Mouse (Mus musculus): ENCODE data around the gene Stx11. TPM values are rescaled to one million over a fixed set of nuclear protein-coding genes. Genes with fewer than 3 reads are reported as not detected.

Stx11 gene
- polyA plus RNA-seq, 1 experiment from 2014 or later, result 3.2 TPM

- WGBS, result 62% methylated on average over 4 of the region's 4 CpGs
- ATAC-seq (replicated peaks; ENCODE audit: low FRiP score, low TSS enrichment, low read depth) (no peak), DNase-seq (ENCODE audit: low spot score) (no peak)
- no peak overlapping the region for H3K27ac ChIP-seq (ENCODE audit: low read depth)
- H3K4me2 ChIP-seq (ENCODE audit: low read length), result no peak overlapping the region
- H3K36me3 ChIP-seq (ENCODE audit: control insufficient read depth, insufficient read depth, low read length), result no peaks in the 10 kb centered on the region
- no peaks in the 10 kb centered on the region for H3K9me3 ChIP-seq (ENCODE audit: control insufficient read depth, low read length)
- H3K4me3 ChIP-seq (ENCODE audit: low read depth, low read length), result no peak overlapping the region
- no peaks in the 10 kb centered on the region for H3K4me1 ChIP-seq (replicated peaks; ENCODE audit: control insufficient read depth, insufficient read depth, low read length)
- no peaks in the 10 kb centered on the region for H3K27me3 ChIP-seq (replicated peaks; ENCODE audit: control insufficient read depth, insufficient read depth, low read length)
- H3K9ac ChIP-seq (ENCODE audit: low read length), result no peak overlapping the region
Measured at GRCm38 (mm10) chr10:12986943-12987342, 22.8 kb upstream of the Stx11 start.

GRCm38 (mm10) chr10:12986485-12986884 lies 22.4 kb upstream of the Stx11 start:
- H3K4me2 ChIP-seq (ENCODE audit: low read length), result no peak overlapping the region
- H3K4me1 ChIP-seq (replicated peaks; ENCODE audit: control insufficient read depth, insufficient read depth, low read length), result no peaks in the 10 kb centered on the region
- WGBS, result 80% methylated on average over 5 of the region's 5 CpGs
- H3K27ac ChIP-seq (ENCODE audit: low read depth), result no peak overlapping the region
- H3K9ac ChIP-seq (ENCODE audit: low read length), result no peak overlapping the region
- H3K4me3 ChIP-seq (ENCODE audit: low read depth, low read length), result no peak overlapping the region
- DNase-seq (ENCODE audit: low spot score) (no peak), ATAC-seq (replicated peaks; ENCODE audit: low FRiP score, low TSS enrichment, low read depth) (no peak)
- H3K36me3 ChIP-seq (ENCODE audit: control insufficient read depth, insufficient read depth, low read length), result no peaks in the 10 kb centered on the region
- no peaks in the 10 kb centered on the region for H3K27me3 ChIP-seq (replicated peaks; ENCODE audit: control insufficient read depth, insufficient read depth, low read length)
- no peaks in the 10 kb centered on the region for H3K9me3 ChIP-seq (ENCODE audit: control insufficient read depth, low read length)

- Histone ChIP-seq H3K4me1 (replicated peaks; ENCODE audit: control insufficient read depth, insufficient read depth, low read length) (no peaks in the 10 kb centered on the region), H3K27me3 (replicated peaks; ENCODE audit: control insufficient read depth, insufficient read depth, low read length) (no peaks in the 10 kb centered on the region), H3K4me3 (ENCODE audit: low read depth, low read length) (no peak overlapping the region), H3K36me3 (ENCODE audit: control insufficient read depth, insufficient read depth, low read length) (no peaks in the 10 kb centered on the region), H3K9ac (ENCODE audit: low read length) (no peak overlapping the region), H3K4me2 (ENCODE audit: low read length) (no peak overlapping the region), H3K27ac (ENCODE audit: low read depth) (no peak overlapping the region), H3K9me3 (ENCODE audit: control insufficient read depth, low read length) (no peaks in the 10 kb centered on the region)
- WGBS, result 80% methylated on average over 3 of the region's 3 CpGs
- no peak for DNase-seq (ENCODE audit: low spot score)
- no peak for ATAC-seq (replicated peaks; ENCODE audit: low FRiP score, low TSS enrichment, low read depth)
Measured at GRCm38 (mm10) chr10:12985028-12985427, 20.9 kb upstream of the Stx11 start.

- WGBS, result 73% methylated on average over 3 of the region's 3 CpGs
- no peak overlapping the region for H3K27ac ChIP-seq (ENCODE audit: low read depth)
- H3K9me3 ChIP-seq (ENCODE audit: control insufficient read depth, low read length), result no peaks in the 10 kb centered on the region
- no peak overlapping the region for H3K4me3 ChIP-seq (ENCODE audit: low read depth, low read length)
- no peaks in the 10 kb centered on the region for H3K36me3 ChIP-seq (ENCODE audit: control insufficient read depth, insufficient read depth, low read length)
- no peak overlapping the region for H3K9ac ChIP-seq (ENCODE audit: low read length)
- no peak overlapping the region for H3K4me2 ChIP-seq (ENCODE audit: low read length)
- H3K4me1 ChIP-seq (replicated peaks; ENCODE audit: control insufficient read depth, insufficient read depth, low read length), result no peaks in the 10 kb centered on the region
- DNase-seq (ENCODE audit: low spot score) (no peak), ATAC-seq (replicated peaks; ENCODE audit: low FRiP score, low TSS enrichment, low read depth) (no peak)
- no peaks in the 10 kb centered on the region for H3K27me3 ChIP-seq (replicated peaks; ENCODE audit: control insufficient read depth, insufficient read depth, low read length)
Measured at GRCm38 (mm10) chr10:12983516-12983915, 19.4 kb upstream of the Stx11 start.

- H3K36me3 ChIP-seq (ENCODE audit: control insufficient read depth, insufficient read depth, low read length), result no peaks in the 10 kb centered on the region
- 74% methylated on average over 7 of the region's 7 CpGs for WGBS
- no peaks in the 10 kb centered on the region for H3K27me3 ChIP-seq (replicated peaks; ENCODE audit: control insufficient read depth, insufficient read depth, low read length)
- DNase-seq (ENCODE audit: low spot score) (no peak), ATAC-seq (replicated peaks; ENCODE audit: low FRiP score, low TSS enrichment, low read depth) (no peak)
- no peaks in the 10 kb centered on the region for H3K9me3 ChIP-seq (ENCODE audit: control insufficient read depth, low read length)
- no peaks in the 10 kb centered on the region for H3K4me1 ChIP-seq (replicated peaks; ENCODE audit: control insufficient read depth, insufficient read depth, low read length)
- no peak overlapping the region for H3K9ac ChIP-seq (ENCODE audit: low read length)
- no peak overlapping the region for H3K27ac ChIP-seq (ENCODE audit: low read depth)
- no peak overlapping the region for H3K4me3 ChIP-seq (ENCODE audit: low read depth, low read length)
- H3K4me2 ChIP-seq (ENCODE audit: low read length), result no peak overlapping the region
Measured at GRCm38 (mm10) chr10:12981071-12981470, 17.0 kb upstream of the Stx11 start.

GRCm38 (mm10) chr10:12977787-12978212 lies 13.7 kb upstream of the Stx11 start:
- Histone ChIP-seq H3K9ac (ENCODE audit: low read length) (no peak overlapping the region), H3K27ac (ENCODE audit: low read depth) (no peak overlapping the region), H3K4me3 (ENCODE audit: low read depth, low read length) (no peak overlapping the region), H3K27me3 (replicated peaks; ENCODE audit: control insufficient read depth, insufficient read depth, low read length) (no peaks in the 10 kb centered on the region), H3K36me3 (ENCODE audit: control insufficient read depth, insufficient read depth, low read length) (no peaks in the 10 kb centered on the region), H3K4me1 (replicated peaks; ENCODE audit: control insufficient read depth, insufficient read depth, low read length) (no peaks in the 10 kb centered on the region), H3K9me3 (ENCODE audit: control insufficient read depth, low read length) (no peaks in the 10 kb centered on the region), H3K4me2 (ENCODE audit: low read length) (no peak overlapping the region)
- DNase-seq (ENCODE audit: low spot score) (no peak), ATAC-seq (replicated peaks; ENCODE audit: low FRiP score, low TSS enrichment, low read depth) (no peak)
- 77% methylated on average over 9 of the region's 9 CpGs for WGBS

GRCm38 (mm10) chr10:12976552-12976951 lies 12.5 kb upstream of the Stx11 start:
- 86% methylated on average over 7 of the region's 7 CpGs for WGBS
- no peak overlapping the region for H3K27ac ChIP-seq (ENCODE audit: low read depth)
- H3K4me2 ChIP-seq (ENCODE audit: low read length), result no peak overlapping the region
- no peak overlapping the region for H3K4me3 ChIP-seq (ENCODE audit: low read depth, low read length)
- H3K9me3 ChIP-seq (ENCODE audit: control insufficient read depth, low read length), result no peaks in the 10 kb centered on the region
- H3K4me1 ChIP-seq (replicated peaks; ENCODE audit: control insufficient read depth, insufficient read depth, low read length), result no peaks in the 10 kb centered on the region
- no peak overlapping the region for H3K9ac ChIP-seq (ENCODE audit: low read length)
- ATAC-seq (replicated peaks; ENCODE audit: low FRiP score, low TSS enrichment, low read depth) (no peak), DNase-seq (ENCODE audit: low spot score) (no peak)
- H3K36me3 ChIP-seq (ENCODE audit: control insufficient read depth, insufficient read depth, low read length), result no peaks in the 10 kb centered on the region
- H3K27me3 ChIP-seq (replicated peaks; ENCODE audit: control insufficient read depth, insufficient read depth, low read length), result no peaks in the 10 kb centered on the region

GRCm38 (mm10) chr10:12975957-12976356 lies 11.9 kb upstream of the Stx11 start:
- Histone ChIP-seq H3K4me3 (ENCODE audit: low read depth, low read length) (no peak overlapping the region), H3K9me3 (ENCODE audit: control insufficient read depth, low read length) (no peaks in the 10 kb centered on the region), H3K9ac (ENCODE audit: low read length) (no peak overlapping the region), H3K36me3 (ENCODE audit: control insufficient read depth, insufficient read depth, low read length) (no peaks in the 10 kb centered on the region), H3K4me2 (ENCODE audit: low read length) (no peak overlapping the region), H3K27ac (ENCODE audit: low read depth) (no peak overlapping the region), H3K27me3 (replicated peaks; ENCODE audit: control insufficient read depth, insufficient read depth, low read length) (no peaks in the 10 kb centered on the region), H3K4me1 (replicated peaks; ENCODE audit: control insufficient read depth, insufficient read depth, low read length) (no peaks in the 10 kb centered on the region)
- DNase-seq (ENCODE audit: low spot score), result no peak
- 81% methylated on average over 7 of the region's 7 CpGs for WGBS
- no peak for ATAC-seq (replicated peaks; ENCODE audit: low FRiP score, low TSS enrichment, low read depth)

GRCm38 (mm10) chr10:12975461-12975860 lies 11.4 kb upstream of the Stx11 start:
- Histone ChIP-seq H3K4me1 (replicated peaks; ENCODE audit: control insufficient read depth, insufficient read depth, low read length) (no peaks in the 10 kb centered on the region), H3K4me2 (ENCODE audit: low read length) (no peak overlapping the region), H3K4me3 (ENCODE audit: low read depth, low read length) (no peak overlapping the region), H3K36me3 (ENCODE audit: control insufficient read depth, insufficient read depth, low read length) (no peaks in the 10 kb centered on the region), H3K9me3 (ENCODE audit: control insufficient read depth, low read length) (no peaks in the 10 kb centered on the region), H3K27me3 (replicated peaks; ENCODE audit: control insufficient read depth, insufficient read depth, low read length) (no peaks in the 10 kb centered on the region), H3K27ac (ENCODE audit: low read depth) (no peak overlapping the region), H3K9ac (ENCODE audit: low read length) (no peak overlapping the region)
- ATAC-seq (replicated peaks; ENCODE audit: low FRiP score, low TSS enrichment, low read depth) (no peak), DNase-seq (ENCODE audit: low spot score) (no peak)
- WGBS, result 86% methylated on average over 3 of the region's 3 CpGs

All from intestine, embryonic 14.5 days (tissue).